Mouse (Mus musculus) forebrain, embryonic 16.5 days (tissue): Measurements from ENCODE around the gene Lce1b. TPM values are rescaled to one million over a fixed set of nuclear protein-coding genes. Genes with fewer than 3 reads are reported as not detected.

Experiments
- ATAC-seq: fragments of 200-750 bp; cut with Nextera tagmentation; 2 replicates; pipeline ENCODE4 v1.8.0; 2017; ENCODE audit warnings: mild to moderate bottlenecking, moderate library complexity
- H3K27ac ChIP-seq: fragments of 300-500 bp; sonication (generic); 2 replicates; pipeline ENCODE4 v1.5.1; 2014; ENCODE audit warnings: low read length, control low read depth
- H3K27me3 ChIP-seq: fragments of 300-500 bp; sonication (generic); replicated peaks from 2 replicates; pipeline ENCODE4 v1.6.1; 2014; ENCODE audit warnings: low read length; ENCODE audit not compliant: control insufficient read depth, insufficient read depth
- H3K36me3 ChIP-seq: fragments of 300-500 bp; sonication (generic); 2 replicates; pipeline ENCODE4 v1.6.1; 2014; ENCODE audit not compliant: control insufficient read depth, insufficient read depth
- H3K4me1 ChIP-seq: fragments of 300-500 bp; sonication (generic); replicated peaks from 2 replicates; pipeline ENCODE4 v1.6.1; 2014; ENCODE audit warnings: low read length; ENCODE audit not compliant: control insufficient read depth, insufficient read depth
- H3K4me2 ChIP-seq: fragments of 300-500 bp; sonication (generic); 2 replicates; pipeline ENCODE4 v1.6.1; 2014; ENCODE audit warnings: mild to moderate bottlenecking, low read length, control low read depth
- H3K4me3 ChIP-seq: fragments of 300-500 bp; sonication (generic); replicated peaks from 2 replicates; pipeline ENCODE4 v1.5.1; 2014; ENCODE audit warnings: mild to moderate bottlenecking, low read length, control low read depth
- H3K9ac ChIP-seq: fragments of 300-500 bp; sonication (generic); replicated peaks from 2 replicates; pipeline ENCODE4 v1.6.1; 2014; ENCODE audit warnings: low read depth, low read length, control low read depth
- H3K9me3 ChIP-seq: fragments of 300-500 bp; sonication (generic); 2 replicates; pipeline ENCODE4 v1.6.1; 2016; ENCODE audit warnings: low read length; ENCODE audit not compliant: control insufficient read depth
- WGBS: fragments of 180-500 bp; shearing (Covaris S2); extraction: QIAGEN DNeasy Blood & Tissue Kit; methylation state at CpG from one replicate; pipeline ENCODE4 v1.1.7; 2014; 5-methylcytosine and 5-hydroxymethylcytosine counted together
- polyA plus RNA-seq: library from polyadenylated mRNA; unstranded; fragments of >200 nt; fragmentation: Nextera tagmentation; extraction: Ambion mirVana; gene quantifications from 2 replicates; pipeline ENCODE4 v1.2.1, GENCODE M21; 2015

The Lce1b gene
- polyA plus RNA-seq, 1 experiment from 2014 or later, result not detected

DNA sequence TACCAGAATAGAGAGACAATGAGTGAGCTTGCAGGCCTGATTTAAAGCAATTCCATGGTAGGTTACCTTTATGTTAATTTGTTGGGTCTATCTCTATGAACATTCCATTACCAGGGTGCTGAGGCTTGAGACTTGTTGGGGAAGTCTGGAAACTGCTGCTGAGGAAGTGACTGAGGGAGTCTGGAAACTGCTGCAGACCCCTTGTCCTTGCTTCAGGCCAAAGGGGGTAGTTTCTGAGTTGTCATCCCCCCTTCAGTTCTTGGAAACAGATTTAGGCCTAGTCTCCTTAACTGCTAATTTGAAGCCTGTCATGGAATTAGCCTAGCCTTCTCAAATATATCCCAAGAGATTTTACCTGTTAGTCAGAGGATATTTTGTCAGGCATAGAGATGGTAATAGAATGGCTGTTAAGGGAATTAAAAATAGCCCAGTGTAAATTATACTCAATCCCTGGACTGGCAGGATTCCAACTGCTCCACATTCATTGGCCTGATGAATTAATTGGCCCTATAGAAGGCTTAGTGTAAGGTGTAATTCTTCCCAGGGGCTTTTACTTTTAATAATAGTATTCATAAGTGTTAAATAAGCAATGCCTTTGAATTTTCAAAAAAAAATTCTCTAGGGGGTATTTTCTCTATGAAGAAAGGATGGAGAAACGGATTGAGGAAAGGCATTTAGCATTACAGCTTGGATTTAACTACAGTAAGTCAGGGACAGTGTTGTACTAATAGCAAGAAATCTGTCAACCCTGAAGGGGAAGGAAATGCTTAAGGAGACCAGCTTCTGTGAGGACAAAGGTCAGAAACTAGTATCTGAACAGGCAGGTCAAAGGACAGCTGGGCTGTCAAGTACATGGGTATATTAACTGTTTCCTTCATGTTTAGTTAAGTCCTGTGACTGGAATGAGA lies 18.7 kb downstream of the Lce1b start:
- 5% methylated on average over 1 of the region's 1 CpGs for WGBS
- H3K9me3 ChIP-seq, result no peaks in the 10 kb centered on the region
- H3K27me3 ChIP-seq, result no peaks in the 10 kb centered on the region

DNA sequence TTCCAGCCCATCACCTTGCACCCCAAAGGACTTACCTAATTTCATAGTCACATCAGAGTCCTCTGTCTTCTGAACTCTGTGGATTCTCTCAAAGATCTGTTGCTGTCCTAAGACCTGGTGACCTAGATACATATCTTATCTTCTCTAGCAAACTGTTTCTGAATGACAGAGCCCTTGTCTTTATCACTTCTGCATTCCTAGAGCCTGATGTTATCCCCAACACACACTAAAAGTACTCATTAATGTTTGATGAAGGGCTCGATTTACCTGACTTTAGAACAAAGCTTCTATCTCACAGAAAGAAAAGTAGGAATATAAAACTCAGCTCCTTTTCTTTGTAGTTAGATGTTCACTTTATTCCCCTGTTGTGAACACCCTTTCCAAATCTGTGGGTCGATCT lies 35.2 kb downstream of the Lce1b start, which contains the start of gene Lce6a:
Gene Lce6a, minus strand, starts transcription at position 101 of the 400 bp plus-strand sequence.
- H3K4me1 ChIP-seq, result no peaks in the 10 kb centered on the region
- H3K27ac ChIP-seq, result no peak within 1 kb of the TSS
- no peak for ATAC-seq
- no peak within 1 kb of the TSS for H3K9ac ChIP-seq
- H3K9me3 ChIP-seq, result no peaks in the 10 kb centered on the region
- no peaks in the 10 kb centered on the region for H3K27me3 ChIP-seq
- no peaks in the 10 kb centered on the region for H3K36me3 ChIP-seq
- no peak within 1 kb of the TSS for H3K4me3 ChIP-seq
- WGBS, result 79% methylated on average over 2 of the region's 2 CpGs
- H3K4me2 ChIP-seq, result no peak within 1 kb of the TSS

More for the DNA sequence above, 18.7 kb downstream of the Lce1b start:
- 0 out of 2 replicates have a peak, but pooled peaks cover 4% of the 10 kb centered on the region for H3K4me1 ChIP-seq
- no peaks in the 10 kb centered on the region for H3K36me3 ChIP-seq
- no peak overlapping the region for H3K4me3 ChIP-seq
- H3K9ac ChIP-seq, result no peak overlapping the region
- H3K27ac ChIP-seq, result no peak overlapping the region
- ATAC-seq, result peak; percentile 49; the same call in 1 of the 2 replicates
- H3K4me2 ChIP-seq, result no peak overlapping the region

DNA sequence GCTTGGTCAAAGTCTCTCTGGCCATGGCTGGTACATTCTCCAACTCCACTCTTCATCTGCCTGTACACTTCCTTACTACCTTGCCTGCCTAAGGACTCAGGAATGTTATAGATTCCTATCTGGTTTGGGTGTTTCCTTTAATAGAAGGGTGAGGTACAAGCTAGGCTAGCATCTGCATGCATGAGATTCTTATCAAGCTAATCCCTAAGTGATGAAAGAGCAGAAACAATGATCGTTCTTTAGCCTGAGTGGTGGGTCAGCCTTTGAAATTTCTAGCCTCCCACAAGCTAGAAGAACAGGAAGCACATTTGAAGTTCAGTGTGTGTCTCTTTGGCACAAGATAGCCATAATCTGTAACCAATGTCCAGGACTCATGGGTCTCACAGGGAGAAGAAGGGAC lies 46.9 kb downstream of the Lce1b start:
- no peak overlapping the region for H3K4me2 ChIP-seq
- no peaks in the 10 kb centered on the region for H3K4me1 ChIP-seq
- no peaks in the 10 kb centered on the region for H3K36me3 ChIP-seq
- H3K9me3 ChIP-seq, result no peaks in the 10 kb centered on the region
- no peaks in the 10 kb centered on the region for H3K27me3 ChIP-seq
- no peak overlapping the region for H3K27ac ChIP-seq
- no peak for ATAC-seq
- 79% methylated on average over 1 of the region's 1 CpGs for WGBS
- H3K9ac ChIP-seq, result no peak overlapping the region
- H3K4me3 ChIP-seq, result no peak overlapping the region

DNA sequence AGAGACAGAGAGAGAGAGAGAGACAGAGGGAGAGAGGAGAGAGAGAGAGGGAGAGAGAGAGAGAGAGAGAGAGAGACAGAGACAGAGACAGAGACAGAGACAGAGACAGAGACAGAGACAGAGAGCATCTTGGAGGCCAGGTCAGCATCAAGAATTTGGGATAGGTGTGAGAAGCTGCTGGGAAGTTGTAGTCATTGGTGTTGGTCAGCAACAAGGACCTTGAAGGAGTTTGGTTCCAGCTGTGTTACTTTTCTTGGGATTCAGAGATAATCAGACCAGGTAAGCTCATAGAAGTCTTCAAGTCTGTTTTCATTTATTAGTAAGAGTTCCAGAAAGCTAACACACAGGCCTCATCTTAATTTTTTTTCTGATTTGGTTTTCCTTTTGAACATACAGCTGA lies 49.3 kb downstream of the Lce1b start, which contains the start of gene 2210017I01Rik:
Gene 2210017I01Rik, minus strand, starts transcription at position 101 of the 400 bp plus-strand sequence.
- Histone ChIP-seq H3K9me3 (no peaks in the 10 kb centered on the region), H3K9ac (no peak within 1 kb of the TSS), H3K4me1 (no peaks in the 10 kb centered on the region), H3K27ac (no peak within 1 kb of the TSS), H3K4me3 (no peak within 1 kb of the TSS), H3K27me3 (no peaks in the 10 kb centered on the region), H3K36me3 (no peaks in the 10 kb centered on the region), H3K4me2 (no peak within 1 kb of the TSS)
- ATAC-seq, result no peak

Other genes starting within 250 kb of the Lce1b start
- gene Sprr2i, start 248.9 kb downstream of the Lce1b start, polyA plus RNA-seq, result not detected in 2 replicates
- gene Sprr2j-ps, start 238.8 kb downstream of the Lce1b start, polyA plus RNA-seq, result not detected in 2 replicates
- gene Gm9774, start 227.5 kb downstream of the Lce1b start, polyA plus RNA-seq, result 5.5 and 9.6 TPM in 2 replicates
- gene Sprr2k, start 224.3 kb downstream of the Lce1b start, polyA plus RNA-seq, result not detected in 2 replicates
- not detected in 2 replicates for gene Sprr1b, start 218.1 kb downstream of the Lce1b start, polyA plus RNA-seq
- not detected in 2 replicates for gene Sprr3, start 198.2 kb downstream of the Lce1b start, polyA plus RNA-seq
- 0.32 TPM in 1 of 2 replicates, not detected in the other for gene Sprr1a, start 171.0 kb downstream of the Lce1b start, polyA plus RNA-seq
- gene Sprr4, start 156.4 kb downstream of the Lce1b start, polyA plus RNA-seq, result not detected in 2 replicates
- gene 2310046K23Rik, start 122.4 kb downstream of the Lce1b start, polyA plus RNA-seq, result not detected in 2 replicates
- not detected in 2 replicates for gene Ivl, start 83.2 kb downstream of the Lce1b start, polyA plus RNA-seq
- not detected in 2 replicates for gene Smcp, start 67.9 kb downstream of the Lce1b start, polyA plus RNA-seq
- not detected in 2 replicates for gene 2210017I01Rik, start 49.4 kb downstream of the Lce1b start, polyA plus RNA-seq
- not detected in 2 replicates for gene Lce6a, start 35.3 kb downstream of the Lce1b start, polyA plus RNA-seq
- gene Lce1a1, start 8.6 kb downstream of the Lce1b start, polyA plus RNA-seq, result not detected in 2 replicates
- not detected in 2 replicates for gene Lce1a2, start 13.4 kb upstream of the Lce1b start, polyA plus RNA-seq
- not detected in 2 replicates for gene Lce1c, start 22.3 kb upstream of the Lce1b start, polyA plus RNA-seq
- not detected in 2 replicates for gene Lce1d, start 30.3 kb upstream of the Lce1b start, polyA plus RNA-seq
- gene Lce1e, start 52.1 kb upstream of the Lce1b start, polyA plus RNA-seq, result not detected in 2 replicates
- not detected in 2 replicates for gene Lce1f, start 63.4 kb upstream of the Lce1b start, polyA plus RNA-seq
- not detected in 2 replicates for gene Gm38119, start 82.2 kb upstream of the Lce1b start, polyA plus RNA-seq
- not detected in 2 replicates for gene Lce1g, start 95.4 kb upstream of the Lce1b start, polyA plus RNA-seq
- not detected in 2 replicates for gene Lce1h, start 108.1 kb upstream of the Lce1b start, polyA plus RNA-seq
- not detected in 2 replicates for gene Lce1i, start 122.0 kb upstream of the Lce1b start, polyA plus RNA-seq
- not detected in 2 replicates for gene Lce1j, start 133.6 kb upstream of the Lce1b start, polyA plus RNA-seq
- not detected in 2 replicates for gene Lce1k, start 151.0 kb upstream of the Lce1b start, polyA plus RNA-seq
- gene Kprp, start 170.3 kb upstream of the Lce1b start, polyA plus RNA-seq, result not detected in 2 replicates
- gene Lce1l, start 194.4 kb upstream of the Lce1b start, polyA plus RNA-seq, result not detected in 2 replicates
- not detected in 2 replicates for gene 2310050C09Rik, start 213.3 kb upstream of the Lce1b start, polyA plus RNA-seq